Mouse (Mus musculus): ENCODE data around the gene Pla2r1.

The Pla2r1 gene

DNA sequence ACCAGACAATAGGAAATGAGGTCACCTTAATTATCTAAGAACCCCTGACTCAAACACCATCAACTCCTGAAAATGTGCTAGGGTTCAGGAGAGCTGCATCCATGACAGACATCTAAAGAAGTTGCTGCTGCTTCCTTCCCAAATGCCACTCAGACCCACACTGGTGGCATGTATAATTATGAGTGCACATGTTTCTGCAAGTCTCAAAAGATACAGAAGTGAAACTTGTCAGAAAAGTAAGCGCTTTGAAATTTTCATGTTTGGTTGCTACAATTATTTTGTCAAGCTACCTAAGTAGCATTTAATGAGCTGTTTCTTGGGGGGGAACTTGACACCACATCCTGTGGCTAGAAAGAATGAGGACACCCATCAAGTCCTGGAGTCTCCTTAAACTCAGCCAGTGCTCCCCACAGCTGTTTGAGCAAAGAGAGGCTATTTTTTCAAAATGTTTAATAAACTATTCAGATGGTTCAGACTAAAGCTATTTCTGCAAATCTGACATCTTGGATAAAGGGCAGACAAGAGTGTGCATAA, 52.5 kb downstream of the Pla2r1 start:
- DNase-seq: no peak

GRCm38 (mm10) chr2:60479906-60480305, 73.2 kb downstream of the Pla2r1 start:
- DNase-seq: no peak

- DNase-seq: no peak
These were observed 74.3 kb downstream of the Pla2r1 start for GRCm38 (mm10) chr2:60478778-60479177.

DNA sequence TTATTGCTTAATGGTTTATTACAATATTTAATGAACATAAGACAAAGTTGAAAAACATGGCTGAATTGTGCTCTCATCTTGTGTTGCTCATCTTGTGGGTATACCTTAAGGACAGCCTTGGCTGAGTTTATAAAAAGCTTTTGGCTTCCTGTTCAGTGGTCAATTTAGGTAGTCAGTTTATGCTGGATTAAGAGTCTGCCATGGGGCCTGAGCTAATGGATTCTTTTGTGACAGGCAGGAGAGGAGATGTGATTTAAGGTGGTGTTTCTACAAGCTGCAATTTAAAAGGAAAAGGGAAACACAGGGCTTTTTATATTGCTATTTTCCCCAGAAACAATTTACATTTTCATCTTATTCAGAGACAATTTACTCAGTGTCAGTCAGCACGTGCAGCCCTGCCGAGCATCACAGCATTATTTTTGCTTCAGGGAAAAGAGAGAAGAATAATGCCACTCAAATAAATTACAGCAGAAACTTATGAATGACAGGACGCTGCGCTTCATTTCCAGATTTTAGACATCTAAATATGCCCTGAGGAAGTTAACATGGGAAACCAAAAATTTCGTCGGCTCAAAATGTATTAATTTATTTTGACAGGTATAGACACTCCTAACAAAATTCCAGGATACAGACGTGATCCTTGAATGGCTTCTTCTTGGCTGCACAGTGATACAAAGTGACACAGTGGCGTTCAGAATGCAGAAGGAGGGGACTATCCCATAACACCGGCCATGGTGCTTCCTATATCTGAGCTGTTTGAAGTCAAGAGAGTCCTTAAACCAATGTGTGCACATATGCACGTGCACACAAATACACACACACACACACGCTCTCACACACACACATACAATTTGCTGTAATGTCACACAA, 84.0 kb downstream of the Pla2r1 start:
- no peak for DNase-seq

- no peak for DNase-seq
These were observed 100.7 kb downstream of the Pla2r1 start for GRCm38 (mm10) chr2:60452376-60452775.

DNA sequence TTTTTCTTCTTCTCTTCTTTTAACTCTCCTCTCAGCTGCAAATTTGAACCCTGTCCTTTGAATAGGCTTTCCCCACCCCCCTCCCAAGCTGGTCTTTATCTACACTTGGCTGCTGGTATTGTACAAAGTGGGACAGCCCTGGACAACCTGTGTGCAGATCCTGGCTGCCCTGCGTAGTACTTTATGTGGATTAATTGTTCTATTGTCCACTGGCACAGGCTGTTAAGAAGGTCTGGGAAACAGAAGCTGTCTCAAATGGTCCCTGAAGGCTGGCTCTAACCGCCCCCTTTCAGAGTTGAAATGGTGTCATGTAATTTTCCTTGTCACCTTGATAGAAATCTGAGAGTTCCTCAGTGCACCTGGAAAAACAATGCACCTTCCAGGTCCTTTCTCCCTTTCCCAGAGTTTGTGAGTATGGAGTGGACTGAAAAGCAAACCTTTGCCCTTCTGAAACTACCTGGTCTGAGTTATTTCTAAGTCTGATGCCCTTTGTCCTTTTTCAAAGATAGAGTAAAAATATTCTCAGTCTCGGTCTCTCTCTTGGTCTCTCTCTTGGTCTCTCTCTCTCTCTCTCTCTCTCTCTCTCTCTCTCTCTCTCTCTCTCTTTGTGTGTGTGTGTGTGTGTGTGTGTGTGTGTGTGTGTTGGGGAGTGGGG, 101.9 kb downstream of the Pla2r1 start:
- DNase-seq: no peak

DNA sequence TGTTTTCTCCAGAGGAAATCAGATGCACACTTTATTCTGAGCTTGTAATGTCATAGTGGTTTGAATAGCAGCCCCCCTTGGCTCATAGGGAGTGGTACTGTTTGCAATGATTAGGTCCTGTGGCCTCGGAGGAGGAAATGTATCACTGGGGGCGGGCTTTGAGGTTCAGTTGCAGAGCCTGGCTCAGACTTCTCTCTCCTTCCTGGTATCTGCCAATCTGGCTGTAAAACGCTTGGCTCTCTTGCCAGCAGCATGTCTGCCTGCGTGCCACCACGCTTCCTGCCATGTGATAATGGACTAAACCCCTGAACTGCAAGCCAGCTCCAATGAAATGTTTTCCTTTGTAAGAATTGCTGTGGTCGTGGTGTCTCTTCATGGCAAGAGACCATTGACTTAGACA, 103.4 kb downstream of the Pla2r1 start:
- DNase-seq: no peak

DNA sequence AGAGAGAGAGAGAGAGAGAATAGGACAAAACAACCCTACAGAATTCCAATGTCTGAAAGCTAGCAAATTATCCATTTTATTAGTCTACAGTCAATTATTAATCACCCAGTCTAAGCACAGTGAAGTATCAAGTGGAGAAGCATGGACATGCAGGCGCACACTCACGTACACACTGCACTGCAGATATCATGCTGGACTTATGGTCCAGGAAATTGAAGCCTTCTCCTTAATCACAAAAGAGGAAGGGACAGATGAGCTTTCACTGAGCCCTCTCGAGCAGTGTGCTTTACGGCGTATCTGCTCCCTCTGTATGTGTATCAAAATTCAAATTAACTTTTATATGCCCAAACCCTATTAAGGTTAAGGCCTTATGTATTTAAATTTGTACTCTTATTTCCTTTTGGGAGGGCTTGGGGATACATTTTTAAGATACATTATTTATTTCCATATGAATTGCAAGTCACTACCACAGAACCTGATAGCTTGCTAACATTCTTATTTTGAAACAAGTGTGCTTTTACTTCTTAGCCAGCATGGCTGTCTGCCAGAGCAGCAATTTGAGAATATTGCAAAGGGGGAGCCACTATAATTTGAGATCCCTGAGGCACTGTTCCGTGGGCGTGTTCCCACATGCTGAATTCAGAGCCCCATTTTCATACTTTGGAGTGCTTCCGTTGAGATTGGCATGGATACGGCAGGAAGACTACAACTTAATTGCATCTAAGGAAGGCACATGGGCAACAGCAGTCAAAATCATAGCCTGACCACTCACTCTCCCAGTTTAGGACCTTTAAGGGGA, 108.2 kb downstream of the Pla2r1 start:
- DNase-seq: no peak

GRCm38 (mm10) chr2:60443279-60443678, 109.8 kb downstream of the Pla2r1 start:
- no peak for DNase-seq

GRCm38 (mm10) chr2:60441875-60442274, 111.2 kb downstream of the Pla2r1 start:
- no peak for DNase-seq

- no peak for DNase-seq
These were observed 116.3 kb downstream of the Pla2r1 start for GRCm38 (mm10) chr2:60436802-60437201.

- no peak for DNase-seq
These were observed 122.6 kb downstream of the Pla2r1 start for GRCm38 (mm10) chr2:60430315-60431021.

- peak; percentile 53 to 79 for DNase-seq
These were observed 135.0 kb downstream of the Pla2r1 start for GRCm38 (mm10) chr2:60418075-60418474.

DNA sequence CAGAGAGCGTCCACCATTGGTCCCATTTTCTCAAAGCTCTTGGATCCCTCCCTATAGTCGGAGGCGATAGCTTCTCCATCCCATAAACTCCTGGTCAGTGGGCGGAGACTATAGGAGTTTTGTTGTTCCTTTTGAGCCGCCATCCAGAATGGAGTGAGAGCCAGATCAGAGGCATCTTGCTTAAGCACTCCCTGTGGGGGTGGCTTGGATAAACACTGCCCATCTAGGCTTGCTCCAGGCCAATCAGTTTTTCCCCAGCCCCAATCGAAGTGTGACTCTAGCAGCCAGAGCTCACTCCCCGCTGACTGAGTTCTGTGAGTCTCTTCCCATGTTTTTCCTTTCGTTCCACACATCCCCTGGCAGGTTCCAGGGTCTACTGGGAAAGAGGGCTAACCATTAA, 138.8 kb downstream of the Pla2r1 start:
- no peak for DNase-seq

DNA sequence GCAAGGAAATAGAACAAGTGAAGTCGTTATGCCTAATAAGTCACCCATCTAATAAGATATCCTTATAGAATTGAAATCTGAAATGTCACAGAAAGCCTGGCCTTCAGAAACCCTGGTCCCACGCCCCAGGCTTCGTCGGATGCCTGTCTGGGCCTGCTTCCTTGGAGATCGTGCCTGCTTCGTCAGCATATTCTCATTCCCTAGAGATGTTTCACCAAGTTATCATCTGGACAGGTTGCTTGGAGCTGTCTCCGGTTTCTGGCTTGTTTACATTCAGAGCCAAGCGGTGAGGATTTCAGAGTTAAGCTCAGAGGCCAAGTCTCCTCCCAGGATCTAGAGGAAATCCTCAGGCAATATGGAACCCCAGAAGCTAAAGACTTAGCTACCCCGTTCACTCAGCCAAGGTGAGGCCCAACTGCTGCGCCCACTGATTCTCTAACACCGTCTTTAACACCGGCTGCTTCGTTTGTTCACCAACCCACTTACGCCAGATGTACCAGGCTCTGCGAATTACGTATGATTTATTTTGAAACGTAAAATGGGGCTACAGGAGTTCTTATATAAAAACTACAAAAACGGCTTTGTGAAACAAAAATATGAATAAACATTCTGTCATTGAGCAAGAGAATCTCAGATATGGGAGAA, 140.0 kb downstream of the Pla2r1 start:
- DNase-seq: no peak

DNA sequence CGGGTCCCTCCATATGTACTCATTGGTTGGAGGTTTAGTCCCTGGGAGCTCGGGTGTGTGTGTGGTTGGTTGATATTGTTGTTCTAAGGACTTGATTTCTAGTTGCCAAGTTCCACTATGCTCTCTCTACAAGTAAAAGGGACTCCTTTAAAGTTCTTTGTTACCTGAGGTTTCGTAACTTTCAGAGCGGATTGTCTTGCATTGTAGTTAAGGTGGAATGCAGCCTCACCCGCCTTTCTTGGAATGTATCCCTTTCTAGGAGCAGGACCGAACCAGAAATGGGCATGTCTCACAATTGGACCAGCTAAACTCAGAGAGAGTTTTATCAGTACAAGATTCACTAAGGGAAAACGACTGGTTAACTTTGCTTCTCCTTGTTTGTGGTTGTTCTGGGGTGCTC, 141.9 kb downstream of the Pla2r1 start:
- no peak for DNase-seq

GRCm38 (mm10) chr2:60409989-60410763, 142.9 kb downstream of the Pla2r1 start:
- no peak for DNase-seq

DNA sequence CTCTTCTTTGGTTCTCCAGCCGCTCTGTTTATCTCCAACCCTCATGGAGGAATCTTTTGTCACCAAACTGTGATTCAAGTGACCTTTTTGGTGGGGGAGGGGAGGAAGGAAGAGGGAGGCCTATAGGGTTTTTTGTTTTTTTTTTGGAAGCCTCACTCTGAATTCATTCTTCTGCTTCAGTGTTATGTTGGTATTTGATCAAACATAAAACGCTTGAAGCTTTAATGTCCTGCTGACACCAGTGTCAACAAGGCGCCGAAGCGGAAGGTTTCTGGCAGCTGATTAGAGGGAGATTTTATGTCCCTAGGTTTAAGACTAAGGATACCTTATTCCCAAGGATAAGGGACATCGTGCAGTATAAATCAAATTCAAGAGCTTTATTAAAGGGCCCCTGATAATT, 143.9 kb downstream of the Pla2r1 start:
- DNase-seq: no peak

- DNase-seq: no peak
These were observed 145.7 kb downstream of the Pla2r1 start for GRCm38 (mm10) chr2:60407387-60407786.

DNA sequence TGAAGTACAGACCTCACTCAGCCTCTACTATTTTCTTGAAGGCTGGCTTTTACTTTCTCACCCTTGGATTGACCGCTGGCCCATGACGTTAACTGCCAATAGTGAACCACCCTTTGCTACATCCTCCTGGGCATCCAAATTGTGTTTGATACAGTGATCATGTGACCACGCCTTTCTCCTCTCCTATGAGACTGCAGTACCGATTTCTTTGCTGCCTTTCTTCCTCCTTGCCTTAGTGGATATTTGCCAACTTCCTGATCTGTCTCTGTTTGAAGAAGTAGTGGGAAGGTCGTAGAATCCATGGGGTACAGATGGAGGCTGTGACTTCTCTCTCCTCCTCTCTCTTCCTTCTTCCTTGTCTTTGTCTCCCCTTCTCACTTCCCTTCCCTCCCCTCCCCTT, 147.7 kb downstream of the Pla2r1 start:
- no peak for DNase-seq

DNA sequence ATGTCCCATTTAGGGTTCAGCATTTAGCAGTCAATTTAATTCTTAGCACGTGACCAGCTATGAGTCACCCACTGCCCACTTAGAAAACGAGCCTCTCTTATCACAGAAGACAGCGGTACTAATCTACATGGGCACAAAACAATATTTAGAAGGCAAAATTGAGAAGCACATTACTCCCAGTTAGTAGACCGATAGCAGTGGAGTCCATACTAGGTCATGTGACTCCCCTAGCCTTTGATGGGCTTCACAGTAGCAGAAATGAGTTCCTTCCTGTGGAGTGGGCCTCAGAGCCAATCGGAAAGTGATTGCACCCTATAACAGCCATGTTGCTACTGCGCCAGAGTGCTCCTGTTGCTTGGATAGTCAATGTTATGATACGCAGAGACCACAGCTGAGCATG, 148.3 kb downstream of the Pla2r1 start:
- DNase-seq: no peak

Measured in lung, postnatal 4 days (tissue).